Mouse (Mus musculus): ENCODE measurements around the gene Lhcgr. TPM values are rescaled to one million over a fixed set of nuclear protein-coding genes. Genes with fewer than 3 reads are reported as not detected.

Lhcgr gene
- total and polyA plus RNA-seq, 3 experiments: not detected

DNA sequence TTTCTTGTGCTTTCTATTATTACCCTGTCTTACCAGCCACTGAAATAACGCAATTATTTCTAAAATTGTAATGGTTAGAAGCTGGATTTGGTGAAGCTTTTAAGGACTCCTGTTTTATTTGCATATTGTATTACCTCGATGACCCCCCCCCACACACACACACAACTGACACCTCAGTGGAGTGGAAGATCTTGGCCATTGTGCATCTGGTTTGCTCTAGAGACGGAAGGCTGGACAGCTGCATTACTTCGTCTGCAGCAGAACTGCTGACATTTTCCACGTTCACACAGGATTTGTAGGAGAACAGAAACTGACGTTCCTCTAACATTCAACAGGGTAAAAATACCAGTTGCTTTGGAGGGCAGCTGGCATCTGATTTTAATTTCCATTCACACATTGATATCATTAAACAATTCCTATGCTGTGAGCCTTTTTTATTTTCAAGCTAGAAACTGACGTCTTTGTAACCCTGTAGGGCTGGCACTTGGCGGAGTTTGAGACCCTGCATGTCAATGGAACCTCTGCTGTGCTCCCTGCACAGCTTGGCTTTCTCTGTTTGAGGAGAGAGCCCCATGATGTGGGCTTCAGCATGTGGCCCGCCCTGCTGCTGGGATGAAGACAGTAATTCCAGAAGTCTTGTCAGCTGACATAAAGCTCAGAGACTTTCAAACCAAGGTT lies 95.0 kb downstream of the Lhcgr start (continued):
- no peak for TF ChIP-seq BHLHE40 (IDR thresholded peaks at IDR 0.05; ENCODE audit: borderline replicate concordance, low read depth, low read length)
- no peak for TF ChIP-seq TCF12 (IDR thresholded peaks at IDR 0.05; ENCODE audit: low read depth, low read length)
- TF ChIP-seq CHD2 (IDR thresholded peaks at IDR 0.05; ENCODE audit: low read length): no peak
- no peak for TF ChIP-seq SIN3A (IDR thresholded peaks at IDR 0.05; ENCODE audit: low read length)

DNA sequence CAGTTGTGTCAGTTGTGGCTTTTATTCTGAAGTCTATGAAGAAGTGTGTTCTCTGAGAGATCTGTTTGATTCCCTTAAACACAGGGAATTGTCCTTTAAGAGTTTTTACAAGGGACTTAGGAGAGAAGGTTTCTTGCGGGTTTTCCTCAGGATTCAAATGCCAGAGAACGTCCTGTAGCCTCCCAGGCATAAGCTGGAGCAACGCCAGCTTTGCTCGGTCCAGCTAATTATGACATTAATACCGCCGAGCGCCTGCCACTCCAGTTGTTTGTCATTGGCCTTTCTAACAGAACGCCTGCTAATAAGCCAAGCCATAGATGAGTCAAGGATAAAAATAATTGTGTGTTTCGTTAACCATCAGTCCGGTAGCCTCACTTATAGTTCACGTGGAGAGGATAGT lies 103.6 kb downstream of the Lhcgr start:
- H3K79me2 ChIP-seq (ENCODE audit: control insufficient read depth, insufficient read depth, low read length, poor library complexity): no peaks in the 10 kb centered on the region
- no peak overlapping the region for H3K9ac ChIP-seq (ENCODE audit: control insufficient read depth, low read depth, low read length, poor library complexity, severe bottlenecking)

GRCm38 (mm10) chr17:88675310-88676309 lies 116.2 kb downstream of the Lhcgr start:
- no peak for TF ChIP-seq KAT2A (conservative IDR thresholded peaks at IDR 0.05; ENCODE audit: low read depth, low read length)
- no peak for TF ChIP-seq ETS1 (IDR thresholded peaks at IDR 0.05; ENCODE audit: low read depth, low read length)
- TF ChIP-seq BHLHE40 (IDR thresholded peaks at IDR 0.05; ENCODE audit: borderline replicate concordance, low read depth, low read length): no peak
- no peak for TF ChIP-seq MYC (IDR thresholded peaks at IDR 0.05; ENCODE audit: low read depth, low read length)
- no peak for TF ChIP-seq ZNF384 (IDR thresholded peaks at IDR 0.05; ENCODE audit: low read depth, low read length)
- no peak for TF ChIP-seq ELF1 (IDR thresholded peaks at IDR 0.05; ENCODE audit: low read depth, low read length)
- no peak for TF ChIP-seq RAD21 (IDR thresholded peaks at IDR 0.05; ENCODE audit: low read depth, low read length)
- no peak for TF ChIP-seq TBP (IDR thresholded peaks at IDR 0.05; ENCODE audit: low read depth, low read length)
- TF ChIP-seq SMC3 (IDR thresholded peaks at IDR 0.05; ENCODE audit: low read depth, low read length): no peak
- TF ChIP-seq TAL1 (IDR thresholded peaks at IDR 0.05; ENCODE audit: low read length): no peak
- no peak for TF ChIP-seq ZKSCAN1 (IDR thresholded peaks at IDR 0.05; ENCODE audit: low read depth, low read length)
- TF ChIP-seq ZMIZ1 (IDR thresholded peaks at IDR 0.05; ENCODE audit: low read depth, low read length): no peak
- no peak for TF ChIP-seq ZC3H11A (IDR thresholded peaks at IDR 0.05; ENCODE audit: low read depth, low read length)
- TF ChIP-seq EP300 (IDR thresholded peaks at IDR 0.05; ENCODE audit: low read depth in 1 of 2, low read length in 2 of 2): no peak
- no peak for TF ChIP-seq USF1 (IDR thresholded peaks at IDR 0.05; ENCODE audit: low read depth, low read length)
- TF ChIP-seq POLR2AphosphoS2 (IDR thresholded peaks at IDR 0.05; ENCODE audit: low read length): no peak
- TF ChIP-seq MAZ (IDR thresholded peaks at IDR 0.05; ENCODE audit: low read depth, low read length): no peak
- TF ChIP-seq MXI1 (IDR thresholded peaks at IDR 0.05; ENCODE audit: low read depth, low read length): no peak
- TF ChIP-seq E2F4 (IDR thresholded peaks at IDR 0.05; ENCODE audit: borderline replicate concordance, low read depth, low read length): no peak
- no peak for DNase-seq (ENCODE audit: low read depth, low spot score)
- H3K9me3 ChIP-seq (replicated peaks; ENCODE audit: insufficient read depth, low read length): no peaks in the 10 kb centered on the region
- no peak overlapping the region for H3K4me3 ChIP-seq (ENCODE audit: control insufficient read depth in 1 of 2, insufficient read depth in 1 of 2, low read depth in 2 of 2, low read length in 2 of 2)
- peaks cover 0 to 2% of the 10 kb centered on the region in 2 experiments; a peak in 1 of 4 replicates for H3K4me1 ChIP-seq (ENCODE audit: control insufficient read depth in 1 of 2, insufficient read depth in 2 of 2, low read length in 2 of 2)
- no peaks in the 10 kb centered on the region for H3K36me3 ChIP-seq (ENCODE audit: control insufficient read depth in 1 of 2, insufficient read depth in 2 of 2, low read length in 2 of 2)
- H3K9ac ChIP-seq (ENCODE audit: control insufficient read depth, low read depth, low read length, poor library complexity, severe bottlenecking): no peak overlapping the region
- H3K27ac ChIP-seq (ENCODE audit: control insufficient read depth, low read depth, low read length): no peak overlapping the region
- no peaks in the 10 kb centered on the region for H3K27me3 ChIP-seq (ENCODE audit: control insufficient read depth in 1 of 2, insufficient read depth in 2 of 2, low read length in 2 of 2)
- no peaks in the 10 kb centered on the region for H3K79me2 ChIP-seq (ENCODE audit: control insufficient read depth, insufficient read depth, low read length, poor library complexity)

More for the DNA sequence above, 103.6 kb downstream of the Lhcgr start:
- H3K27ac ChIP-seq (ENCODE audit: control insufficient read depth, low read depth, low read length): no peak overlapping the region
- H3K36me3 ChIP-seq (ENCODE audit: control insufficient read depth in 1 of 2, insufficient read depth in 2 of 2, low read length in 2 of 2): no peaks in the 10 kb centered on the region
- TF ChIP-seq GATA1 (IDR thresholded peaks at IDR 0.05; ENCODE audit: low read depth, low read length) (no peak), POLR2A (IDR thresholded peaks at IDR 0.05; ENCODE audit: control insufficient read depth in 1 of 2, insufficient read depth in 1 of 2, low read depth in 1 of 2, low read length in 2 of 2, poor library complexity in 1 of 2) (no peak), NRF1 (IDR thresholded peaks at IDR 0.05; ENCODE audit: insufficient read depth, low read depth, low read length, poor library complexity, severe bottlenecking) (no peak), SMC3 (IDR thresholded peaks at IDR 0.05; ENCODE audit: low read depth, low read length) (no peak), MEF2A (IDR thresholded peaks at IDR 0.05; ENCODE audit: extremely low read depth, insufficient replicate concordance, low read depth, low read length, poor library complexity, severe bottlenecking) (no peak), E2F4 (IDR thresholded peaks at IDR 0.05; ENCODE audit: borderline replicate concordance, low read depth, low read length) (no peak), MAZ (IDR thresholded peaks at IDR 0.05; ENCODE audit: low read depth, low read length) (no peak), HCFC1 (IDR thresholded peaks at IDR 0.05; ENCODE audit: low read depth, low read length) (no peak)
- no peak for DNase-seq (ENCODE audit: low read depth, low spot score)
- H3K27me3 ChIP-seq (ENCODE audit: control insufficient read depth in 1 of 2, insufficient read depth in 2 of 2, low read length in 2 of 2): no peaks in the 10 kb centered on the region
- no peak overlapping the region for H3K4me3 ChIP-seq (ENCODE audit: control insufficient read depth in 1 of 2, insufficient read depth in 1 of 2, low read depth in 2 of 2, low read length in 2 of 2)
- no peaks in the 10 kb centered on the region for H3K9me3 ChIP-seq (replicated peaks; ENCODE audit: insufficient read depth, low read length)
- no peaks in the 10 kb centered on the region for H3K4me1 ChIP-seq (ENCODE audit: control insufficient read depth in 1 of 2, insufficient read depth in 2 of 2, low read length in 2 of 2)

Data from MEL (cell line).